In genomic region chr5:110479228-110479627, GRCm38 (mm10) we compare ENCODE assay signal across 15 mouse cellular contexts. TPM values are rescaled to one million over a fixed set of nuclear protein-coding genes. Genes with fewer than 3 reads are reported as not detected.
DNase-seq lines count a peak whose midpoint lies in the region; ATAC-seq and TF ChIP-seq lines count a peak whose summit lies in the region.
"Had no signal": no experiment of that assay in that cellular context is flagged by ENCODE, and none has a peak within 500 bp of the region (broad histone marks: within the 10 kb centered on the region; RNA-seq: fewer than 3 reads in every experiment).

No protein-coding gene starts in this region.

- no peaks in the 10 kb centered on the region for H3K4me1 ChIP-seq in heart, embryonic 16.5 days (ENCODE audit: control insufficient read depth, insufficient read depth, low read length)
- no peaks in the 10 kb centered on the region for H3K4me1 ChIP-seq in lung, embryonic 14.5 days (ENCODE audit: insufficient read depth)
- no peaks in the 10 kb centered on the region for H3K4me1 ChIP-seq in hindbrain, embryonic 14.5 days (replicated peaks; ENCODE audit: control insufficient read depth, insufficient read depth, low read length)
- H3K4me1 ChIP-seq: midbrain, embryonic 15.5 days had no signal

- peak; percentile 60; the same call in 1 of the 2 replicates for ATAC-seq in heart, embryonic 16.5 days (replicated peaks; ENCODE audit: extremely low read depth, insufficient read depth, low FRiP score)
- ATAC-seq in lung, embryonic 14.5 days (ENCODE audit: insufficient read depth): 0 out of 2 replicates have a peak, but pooled peaks have one; percentile 47
- ATAC-seq in hindbrain, embryonic 14.5 days (ENCODE audit: low FRiP score): no peak
- ATAC-seq: midbrain, embryonic 15.5 days had no signal

- H3K36me3 ChIP-seq in heart, embryonic 16.5 days (ENCODE audit: control insufficient read depth, insufficient read depth): no peaks in the 10 kb centered on the region
- no peaks in the 10 kb centered on the region for H3K36me3 ChIP-seq in lung, embryonic 14.5 days (ENCODE audit: insufficient read depth)
- H3K36me3 ChIP-seq in hindbrain, embryonic 14.5 days (replicated peaks; ENCODE audit: control insufficient read depth, insufficient read depth): no peaks in the 10 kb centered on the region
- H3K36me3 ChIP-seq: forebrain, embryonic 10.5 days; midbrain, embryonic 15.5 days had no signal

- H3K9me3 ChIP-seq in heart, embryonic 16.5 days (replicated peaks; ENCODE audit: control insufficient read depth, low read length): no peaks in the 10 kb centered on the region
- H3K9me3 ChIP-seq in lung, embryonic 14.5 days (ENCODE audit: low read depth, low read length): no peaks in the 10 kb centered on the region
- no peaks in the 10 kb centered on the region for H3K9me3 ChIP-seq in hindbrain, embryonic 14.5 days (ENCODE audit: control insufficient read depth, low read length)
- H3K9me3 ChIP-seq: midbrain, embryonic 15.5 days had no signal

- H3K27ac ChIP-seq in heart, embryonic 16.5 days (ENCODE audit: low read length): no peak overlapping the region
- H3K27ac ChIP-seq in lung, embryonic 14.5 days (ENCODE audit: low read depth): no peak overlapping the region
- no peak overlapping the region for H3K27ac ChIP-seq in hindbrain, embryonic 14.5 days
- H3K27ac ChIP-seq: forebrain, embryonic 10.5 days; left cerebral cortex, adult 2 months; midbrain, embryonic 15.5 days had no signal

- H3K27me3 ChIP-seq in heart, embryonic 16.5 days (ENCODE audit: control insufficient read depth, insufficient read depth, low read length): peaks cover 34% of the 10 kb centered on the region
- peaks cover 17% of the 10 kb centered on the region for H3K27me3 ChIP-seq in lung, embryonic 14.5 days (ENCODE audit: insufficient read depth, low read length)
- H3K27me3 ChIP-seq in hindbrain, embryonic 14.5 days (ENCODE audit: control insufficient read depth, insufficient read depth, low read length): no peaks in the 10 kb centered on the region

- no peak overlapping the region for H3K4me3 ChIP-seq in heart, embryonic 16.5 days (ENCODE audit: low read length)
- H3K4me3 ChIP-seq in lung, embryonic 14.5 days (ENCODE audit: low read depth, low read length): no peak overlapping the region
- H3K4me3 ChIP-seq in hindbrain, embryonic 14.5 days (replicated peaks; ENCODE audit: low read length): no peak overlapping the region
- H3K4me3 ChIP-seq: forebrain, embryonic 10.5 days; left cerebral cortex, adult 2 months; midbrain, embryonic 15.5 days had no signal

- DNase-seq in heart, adult 11 months: no peak
- peak; percentile 52 for DNase-seq in MEL-GATA-1-ER (ENCODE audit: extremely low read depth, low read depth)
- peak; percentile 59 for DNase-seq in lung, embryonic 14.5 days
- DNase-seq in lung, postnatal 4 days: peak; percentile 54 to 78
- no peak for DNase-seq in left cerebral cortex, adult 8-10 months (ENCODE audit: low spot score in 2 of 2)
- DNase-seq in left cerebral cortex, adult 11 months (ENCODE audit: low spot score): no peak
- DNase-seq in hindbrain, embryonic 14.5 days (ENCODE audit: low spot score): no peak
- DNase-seq: adrenal gland, postnatal 36 days; cerebellum, adult 8-10 months; heart, postnatal 36 days; retina, postnatal 1 day had no signal

- WGBS in heart, embryonic 16.5 days: 47% methylated on average over 8 of the region's 8 CpGs
- WGBS in lung, embryonic 14.5 days: 40% methylated on average over 8 of the region's 8 CpGs
- 87% methylated on average over 8 of the region's 8 CpGs for WGBS in hindbrain, embryonic 14.5 days

- no peak overlapping the region for H3K9ac ChIP-seq in heart, embryonic 16.5 days (ENCODE audit: low read length)
- no peak overlapping the region for H3K9ac ChIP-seq in lung, embryonic 14.5 days
- no peak overlapping the region for H3K9ac ChIP-seq in hindbrain, embryonic 14.5 days
- H3K9ac ChIP-seq: midbrain, embryonic 15.5 days had no signal

- TF ChIP-seq CTCF in lung, embryonic 14.5 days (IDR thresholded peaks at IDR 0.05; ENCODE audit: low read depth): no peak

- H3K4me2 ChIP-seq in heart, embryonic 16.5 days (ENCODE audit: low read depth, low read length): no peak overlapping the region
- no peak overlapping the region for H3K4me2 ChIP-seq in lung, embryonic 14.5 days
- no peak overlapping the region for H3K4me2 ChIP-seq in hindbrain, embryonic 14.5 days (replicated peaks)
- H3K4me2 ChIP-seq: midbrain, embryonic 15.5 days had no signal

RNA-seq across cellular contexts. Expression of gene Fbrsl1, which starts 30.9 kb away (rescaled TPM):
- polyA plus RNA-seq in heart, embryonic 16.5 days (2015; fragmentation: Nextera tagmentation; extraction: Ambion mirVana): 4.6 and 6.7 TPM in 2 replicates
- polyA plus RNA-seq in lung, embryonic 14.5 days (2014; fragmentation: Nextera tagmentation; extraction: Ambion mirVana): 19.2 and 20.9 TPM in 2 replicates
- 10 to 100 TPM; 60.3 to 72.8 (median 66.9) TPM for total RNA-seq in left cerebral cortex, adult 8-10 months (2022)
- 23.8 and 24.8 TPM in 2 replicates for polyA plus RNA-seq in hindbrain, embryonic 14.5 days (2014; fragmentation: Nextera tagmentation; extraction: Ambion mirVana)

Comparison
In these comparisons a context has a peak if more than half of its experiments do, and no peak if none do; other contexts are left out.
1. DNase-seq: peak in MEL-GATA-1-ER (single experiment), lung, embryonic 14.5 days (single experiment) and lung, postnatal 4 days (2 of 2); none in heart, adult 11 months (single experiment), left cerebral cortex, adult 8-10 months (0 of 2), left cerebral cortex, adult 11 months (single experiment) and hindbrain, embryonic 14.5 days (single experiment).